Comparison of ENCODE assay signal across 9 mouse cellular contexts in the genomic region with DNA sequence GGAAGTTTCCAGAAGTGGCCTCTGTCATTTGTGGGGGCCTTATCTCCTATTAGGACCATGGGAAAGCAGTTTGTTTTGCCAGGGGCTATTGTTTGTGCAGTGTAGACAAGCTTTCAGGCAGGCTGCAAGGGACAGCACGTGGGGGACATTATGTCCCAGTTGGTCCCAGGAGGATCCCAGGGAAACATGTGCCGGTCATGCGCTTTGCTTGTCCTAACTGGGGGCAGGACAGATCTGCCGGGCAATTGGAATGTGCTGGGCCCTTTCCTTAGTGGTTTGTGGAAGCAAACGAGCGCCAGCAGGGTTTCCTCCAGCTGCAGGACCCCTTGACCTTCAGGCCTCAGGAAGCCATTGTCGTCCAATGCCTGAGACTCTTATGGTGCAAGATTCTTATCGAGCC. TPM values are rescaled to one million over a fixed set of nuclear protein-coding genes. Genes with fewer than 3 reads are reported as not detected.
A peak's percentile ranks its signal among the peaks of the same experiment; 100 is the strongest.
DNase-seq lines count a peak whose midpoint lies in the region; ATAC-seq and TF ChIP-seq lines count a peak whose summit lies in the region.
"Had no signal": no experiment of that assay in that cellular context is flagged by ENCODE, and none has a peak within 500 bp of the region (broad histone marks: within the 10 kb centered on the region; RNA-seq: fewer than 3 reads in every experiment).

No protein-coding gene starts in this region.

- H3K4me2 ChIP-seq in forebrain, embryonic 11.5 days (ENCODE audit: low read depth, low read length, severe bottlenecking), result no peak overlapping the region

- H3K4me1 ChIP-seq in forebrain, embryonic 11.5 days (replicated peaks; ENCODE audit: control insufficient read depth, insufficient read depth, low read length), result 0 out of 2 replicates have a peak, but pooled peaks cover 2% of the 10 kb centered on the region

- ATAC-seq in forebrain, embryonic 11.5 days (replicated peaks; ENCODE audit: low FRiP score), result no peak

- H3K9me3 ChIP-seq in forebrain, embryonic 11.5 days (ENCODE audit: control insufficient read depth, low read length), result no peaks in the 10 kb centered on the region

- H3K9ac ChIP-seq in forebrain, embryonic 11.5 days (ENCODE audit: low read length), result no peak overlapping the region

- H3K27ac ChIP-seq in gastrocnemius, adult 2 months, result peak overlapping the region; percentile 95
- no peak overlapping the region for H3K27ac ChIP-seq in forebrain, embryonic 11.5 days (ENCODE audit: low read depth, low read length)

- no peak for TF ChIP-seq CTCF in gastrocnemius, adult 2 months (IDR thresholded peaks at IDR 0.05)

- WGBS in forebrain, embryonic 11.5 days, result 33% methylated on average over 8 of the region's 8 CpGs

- peak; percentile 21 for DNase-seq in layer of hippocampus, adult 11-12 months (ENCODE audit: low spot score)
- DNase-seq in layer of hippocampus, adult 18-20 months (ENCODE audit: low spot score in 2 of 2), result no peak
- peak; percentile 79 for DNase-seq in gastrocnemius, adult 2 months
- peak; percentile 78 to 84 for DNase-seq in kidney, adult 8-10 months
- DNase-seq in lung, postnatal 36 days, result peak; percentile 82
- DNase-seq in forebrain, embryonic 11.5 days (ENCODE audit: low spot score), result no peak
- no peak for DNase-seq in left cerebral cortex, adult 8-10 months (ENCODE audit: low spot score in 2 of 2)
- no peak for DNase-seq in right cerebral cortex, postnatal 14 days
- DNase-seq: cerebellum, postnatal 25 days had no signal

- H3K36me3 ChIP-seq in forebrain, embryonic 11.5 days (ENCODE audit: control insufficient read depth, insufficient read depth, low read length), result no peaks in the 10 kb centered on the region

- intact Hi-C loops in gastrocnemius, adult 2 months (cut with DNase I), result loop anchor here (2.0 kb wide), 2 partner anchors 29 to 39 kb away; no protein-coding TSS in a partner anchor

- H3K27me3 ChIP-seq in forebrain, embryonic 11.5 days (ENCODE audit: control insufficient read depth, insufficient read depth, low read length), result no peaks in the 10 kb centered on the region

- no peak overlapping the region for H3K4me3 ChIP-seq in gastrocnemius, adult 2 months
- H3K4me3 ChIP-seq in forebrain, embryonic 11.5 days (ENCODE audit: low read depth, low read length), result no peak overlapping the region

RNA-seq across cellular contexts. Expression of a gene that starts 41.4 kb away (rescaled TPM):
- total RNA-seq in layer of hippocampus, adult 18-20 months (2021), result 10 to 100 TPM; 58.1 to 59.9 TPM
- 10 to 100 TPM; 71.5 to 81.6 TPM for total RNA-seq in gastrocnemius, adult 2 months (2021)
- polyA plus RNA-seq in forebrain, embryonic 11.5 days (2014; fragmentation: Nextera tagmentation; extraction: Ambion mirVana), result 20.4 and 21.1 TPM in 2 replicates
- total RNA-seq in left cerebral cortex, adult 8-10 months (2022), result 10 to 100 TPM; 67.3 to 73.9 (median 69.9) TPM

Comparison
In these comparisons a context has a peak if more than half of its experiments do, and no peak if none do; other contexts are left out.
1. DNase-seq: peak in layer of hippocampus, adult 11-12 months (single experiment), gastrocnemius, adult 2 months (single experiment), kidney, adult 8-10 months (2 of 2) and lung, postnatal 36 days (single experiment); none in layer of hippocampus, adult 18-20 months (0 of 2), forebrain, embryonic 11.5 days (single experiment), left cerebral cortex, adult 8-10 months (0 of 2) and right cerebral cortex, postnatal 14 days (single experiment).